13 mouse cellular contexts compared by ENCODE assay signal in genomic region chr3:154778836-154779595, GRCm38 (mm10).
DNase-seq lines count a peak whose midpoint lies in the region; ATAC-seq and TF ChIP-seq lines count a peak whose summit lies in the region.
"Had no signal": no experiment of that assay in that cellular context is flagged by ENCODE, and none has a peak within 500 bp of the region (broad histone marks: within the 10 kb centered on the region; RNA-seq: fewer than 3 reads in every experiment).

No protein-coding gene starts in this region.

- peaks cover 45% of the 10 kb centered on the region for H3K4me1 ChIP-seq in forebrain, embryonic 13.5 days
- peaks cover 27% of the 10 kb centered on the region for H3K4me1 ChIP-seq in midbrain, embryonic 13.5 days (replicated peaks)
- H3K4me1 ChIP-seq in heart, adult 2 months (ENCODE audit: control insufficient read depth, insufficient read depth, low read length) = no peaks in the 10 kb centered on the region
- H3K4me1 ChIP-seq: lung, embryonic 15.5 days had no signal

- TF ChIP-seq POLR2A in heart, adult 2 months (IDR thresholded peaks at IDR 0.05; ENCODE audit: insufficient read depth, low read depth, low read length) = no peak

- H3K27ac ChIP-seq in forebrain, embryonic 13.5 days = 0 out of 2 replicates have a peak overlapping the region, but pooled peaks have one; percentile 7
- H3K27ac ChIP-seq in midbrain, embryonic 13.5 days = 0 out of 2 replicates have a peak overlapping the region, but pooled peaks have one; percentile 8
- no peak overlapping the region for H3K27ac ChIP-seq in heart, adult 2 months
- H3K27ac ChIP-seq: lung, embryonic 15.5 days had no signal

- no peak overlapping the region for H3K4me3 ChIP-seq in forebrain, embryonic 13.5 days
- H3K4me3 ChIP-seq in midbrain, embryonic 13.5 days (replicated peaks) = no peak overlapping the region
- H3K4me3 ChIP-seq in heart, adult 2 months = no peak overlapping the region
- H3K4me3 ChIP-seq: lung, embryonic 15.5 days had no signal

- DNase-seq in CD4-positive helper T cell, adult 2 months (ENCODE audit: low read depth, low spot score) = peak; percentile 40
- no peak for DNase-seq in yolk sac, embryonic 10.5 days (ENCODE audit: low spot score)
- no peak for DNase-seq in thymus, postnatal 10 days (ENCODE audit: low spot score in 2 of 2)
- DNase-seq in heart, adult 2 months = no peak
- DNase-seq: cerebellum, adult 11-12 months; embryo, embryonic 11 days; kidney, adult 11 months; liver; thymus, postnatal 4 days had no signal

- intact Hi-C loops in heart, adult 2 months (cut with DNase I) = no loop called here

- no peak overlapping the region for H3K9ac ChIP-seq in forebrain, embryonic 13.5 days
- H3K9ac ChIP-seq in midbrain, embryonic 13.5 days (replicated peaks) = no peak overlapping the region
- no peak overlapping the region for H3K9ac ChIP-seq in heart, adult 2 months (ENCODE audit: low read depth, low read length)
- H3K9ac ChIP-seq: lung, embryonic 15.5 days had no signal

- H3K27me3 ChIP-seq in forebrain, embryonic 13.5 days = no peaks in the 10 kb centered on the region
- no peaks in the 10 kb centered on the region for H3K27me3 ChIP-seq in midbrain, embryonic 13.5 days
- no peaks in the 10 kb centered on the region for H3K27me3 ChIP-seq in heart, adult 2 months (ENCODE audit: control insufficient read depth, insufficient read depth, low read length)
- H3K27me3 ChIP-seq: lung, embryonic 15.5 days had no signal

- no peaks in the 10 kb centered on the region for H3K9me3 ChIP-seq in forebrain, embryonic 13.5 days (replicated peaks)
- no peaks in the 10 kb centered on the region for H3K9me3 ChIP-seq in midbrain, embryonic 13.5 days
- H3K9me3 ChIP-seq: lung, embryonic 15.5 days had no signal

- 39% methylated on average over 6 of the region's 6 CpGs for WGBS in forebrain, embryonic 13.5 days
- 51% methylated on average over 6 of the region's 6 CpGs for WGBS in midbrain, embryonic 13.5 days
- WGBS in heart, adult 2 months = 72% methylated on average over 6 of the region's 6 CpGs

- peak; percentile 37 for ATAC-seq in CD4-positive, CD25-positive, alpha-beta regulatory T cell, adult 4 months
- ATAC-seq in forebrain, embryonic 13.5 days = peak; percentile 92
- peak; percentile 83 for ATAC-seq in midbrain, embryonic 13.5 days

- H3K79me2 ChIP-seq in heart, adult 2 months (replicated peaks; ENCODE audit: control insufficient read depth, insufficient read depth, low read length) = no peaks in the 10 kb centered on the region

- no peak overlapping the region for H3K4me2 ChIP-seq in forebrain, embryonic 13.5 days
- no peak overlapping the region for H3K4me2 ChIP-seq in midbrain, embryonic 13.5 days (replicated peaks)
- H3K4me2 ChIP-seq: lung, embryonic 15.5 days had no signal

- no peak for TF ChIP-seq CTCF in heart, adult 2 months (IDR thresholded peaks at IDR 0.05)

- TF ChIP-seq EP300 in heart, adult 2 months (IDR thresholded peaks at IDR 0.05; ENCODE audit: insufficient read depth, low read depth, low read length) = no peak

- no peaks in the 10 kb centered on the region for H3K36me3 ChIP-seq in forebrain, embryonic 13.5 days (ENCODE audit: poor library complexity, severe bottlenecking)
- no peaks in the 10 kb centered on the region for H3K36me3 ChIP-seq in midbrain, embryonic 13.5 days
- H3K36me3 ChIP-seq in heart, adult 2 months (ENCODE audit: control insufficient read depth, insufficient read depth, low read length) = no peaks in the 10 kb centered on the region
- H3K36me3 ChIP-seq: lung, embryonic 15.5 days had no signal

Comparison
In these comparisons a context has a peak if more than half of its experiments do, and no peak if none do; other contexts are left out.
1. ATAC-seq: peak in every context shown above with its lines; median percentile 92 in forebrain, embryonic 13.5 days; 83 in midbrain, embryonic 13.5 days; 37 in CD4-positive, CD25-positive, alpha-beta regulatory T cell, adult 4 months.